Mouse (Mus musculus): Measurements from ENCODE around the gene Gm28897. TPM values are rescaled to one million over a fixed set of nuclear protein-coding genes. Genes with fewer than 3 reads are reported as not detected.
"Not testable (repeated sequence)": the region's sequence is repeated elsewhere in the genome, so short reads cannot be mapped to it uniquely, and the experiment has no call there.

Gm28897 gene
- not detected for total RNA-seq (2021)
- long read RNA-seq, experiment 1, result 0 reads
- long read RNA-seq, experiment 2, result 0 reads

DNA sequence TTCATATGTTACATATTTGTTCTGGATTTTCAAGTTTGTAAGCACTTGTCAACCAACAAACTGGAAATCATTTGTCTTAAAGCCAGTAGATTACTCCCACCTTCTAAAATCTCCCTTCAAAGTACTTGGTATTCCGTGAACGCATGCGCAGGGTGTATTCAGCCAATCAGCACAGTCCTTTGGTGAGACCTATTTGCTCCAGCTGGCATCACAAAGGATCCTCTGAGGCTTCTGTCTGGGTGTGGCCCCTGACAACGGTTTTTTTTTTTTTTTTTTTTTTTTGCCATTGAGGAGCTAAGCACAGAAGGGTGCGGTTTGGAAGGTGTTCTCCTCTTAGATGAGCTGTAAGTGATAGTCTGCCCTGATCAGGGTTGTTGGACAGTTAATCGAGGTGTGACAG is at the start of gene Gm28897:
TSS of gene Gm28897 (plus strand) at position 301 of the 400 bp plus-strand sequence.
- DNase-seq, result not testable (repeated sequence)

Data from adrenal gland, postnatal 10 days (tissue).